In genomic region chr10:93347387-93347786, GRCm38 (mm10) we compare ENCODE assay signal across 1 mouse cellular context.
A peak's percentile ranks its signal among the peaks of the same experiment; 100 is the strongest.
TF ChIP-seq lines count a peak whose summit lies in the region.

No protein-coding gene starts in this region.

TF ChIP-seq in CH12.LX, 34 proteins besides CTCF, POLR2A, EP300 and RAD21 (continued from another document):
- TF ChIP-seq MAFK (IDR thresholded peaks at IDR 0.05; ENCODE audit: insufficient replicate concordance, low read length) (no peak), GABPA (IDR thresholded peaks at IDR 0.05; ENCODE audit: insufficient replicate concordance, low read depth, low read length) (no peak), RCOR1 (conservative IDR thresholded peaks at IDR 0.05; ENCODE audit: low read depth, low read length) (no peak), KAT2A (IDR thresholded peaks at IDR 0.05; ENCODE audit: insufficient replicate concordance, low read length) (no peak), USF2 (conservative IDR thresholded peaks at IDR 0.05; ENCODE audit: low read depth, low read length) (no peak), ZKSCAN1 (IDR thresholded peaks at IDR 0.05; ENCODE audit: borderline replicate concordance, low read depth, low read length) (no peak), PAX5 (IDR thresholded peaks at IDR 0.05; ENCODE audit: low read length) (no peak), TCF12 (IDR thresholded peaks at IDR 0.05; ENCODE audit: low read depth, low read length) (peak; percentile 64; the same call in 1 of the 2 replicates), BHLHE40 (IDR thresholded peaks at IDR 0.05; ENCODE audit: low read depth, low read length) (peak; percentile 65), JUND (conservative IDR thresholded peaks at IDR 0.05; ENCODE audit: low read depth, low read length) (no peak), CHD2 (IDR thresholded peaks at IDR 0.05; ENCODE audit: low read length) (no peak), HCFC1 (IDR thresholded peaks at IDR 0.05; ENCODE audit: low read depth, low read length) (no peak), ZMIZ1 (IDR thresholded peaks at IDR 0.05; ENCODE audit: low read depth, low read length) (no peak), NRF1 (IDR thresholded peaks at IDR 0.05; ENCODE audit: low read depth, low read length) (peak; percentile 80), ZNF384 (IDR thresholded peaks at IDR 0.05; ENCODE audit: low read depth, low read length) (no peak; the same call in 1 of the 2 replicates)
